Mouse (Mus musculus) thymus, adult 2 months (tissue): ENCODE data around the gene Nxph4.
A peak's percentile ranks its signal among the peaks of the same experiment; 100 is the strongest.

Source experiments
- CTCF ChIP-seq: fragments of 200-500 bp; IDR thresholded peaks from 2 replicates; pipeline ENCODE4 v1.5.1; 2012; ENCODE audit warnings: mild to moderate bottlenecking, control low read depth, low read length, moderate library complexity, borderline replicate concordance; ENCODE audit not compliant: control insufficient read depth, poor library complexity, insufficient read depth; ENCODE audit errors: extremely low read depth
- POLR2A ChIP-seq: fragments of 200-500 bp; IDR thresholded peaks from 2 replicates; pipeline ENCODE4 v1.6.1; 2012; ENCODE audit warnings: mild to moderate bottlenecking, low read length, control low read depth, moderate library complexity; ENCODE audit not compliant: control insufficient read depth, poor library complexity, insufficient read depth; ENCODE audit errors: extremely low read depth

GRCm38 (mm10) chr10:127557397-127557796, 23.0 kb upstream of the Nxph4 start:
- peak; percentile 71 for TF ChIP-seq CTCF
- no peak for TF ChIP-seq POLR2A
